Mouse (Mus musculus): Measurements from ENCODE around the gene Nr0b1.

Gene Nr0b1

DNA sequence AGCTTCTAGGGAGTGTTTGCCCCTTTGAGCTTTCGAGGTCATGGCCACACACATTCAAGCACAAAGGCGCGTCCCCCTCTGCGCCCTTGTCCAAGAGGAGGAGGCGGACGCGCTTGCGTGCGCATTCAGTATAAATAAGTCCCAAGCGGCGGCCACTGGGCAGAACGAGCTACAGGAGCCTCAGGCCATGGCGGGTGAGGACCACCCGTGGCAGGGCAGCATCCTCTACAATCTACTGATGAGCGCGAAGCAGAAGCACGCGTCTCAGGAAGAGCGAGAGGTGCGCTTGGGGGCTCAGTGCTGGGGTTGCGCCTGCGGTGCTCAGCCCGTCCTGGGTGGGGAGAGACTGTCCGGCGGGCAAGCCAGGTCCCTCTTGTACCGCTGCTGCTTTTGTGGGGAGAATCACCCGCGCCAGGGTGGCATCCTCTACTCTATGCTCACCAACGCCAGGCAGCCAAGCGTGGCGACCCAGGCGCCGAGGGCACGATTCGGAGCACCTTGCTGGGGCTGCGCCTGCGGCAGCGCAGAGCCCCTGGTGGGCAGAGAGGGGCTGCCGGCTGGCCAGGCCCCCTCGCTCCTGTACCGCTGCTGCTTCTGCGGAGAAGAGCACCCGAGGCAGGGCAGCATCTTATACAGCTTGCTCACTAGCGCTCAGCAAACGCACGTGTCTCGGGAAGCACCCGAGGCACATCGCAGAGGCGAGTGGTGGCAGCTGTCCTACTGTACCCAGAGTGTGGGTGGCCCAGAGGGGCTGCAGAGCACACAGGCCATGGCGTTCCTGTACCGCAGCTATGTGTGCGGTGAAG is at the start of gene Nr0b1:
Nr0b1 (plus strand) TSS at position 151 of the 806 bp plus-strand sequence.
- in situ Hi-C loops (cut with MseI, MboI) = no loop called here

GRCm38 (mm10) chrX:86187250-86187649 is 4.3 kb upstream of the Nr0b1 start:
- in situ Hi-C loops (cut with MseI, MboI) = no loop called here

- in situ Hi-C loops (cut with MseI, MboI) = no loop called here
These were observed 943 bp downstream of the Nr0b1 start for GRCm38 (mm10) chrX:86192420-86192994.

GRCm38 (mm10) chrX:86193386-86193785 is 1.8 kb downstream of the Nr0b1 start:
- in situ Hi-C loops (cut with MseI, MboI) = no loop called here

DNA sequence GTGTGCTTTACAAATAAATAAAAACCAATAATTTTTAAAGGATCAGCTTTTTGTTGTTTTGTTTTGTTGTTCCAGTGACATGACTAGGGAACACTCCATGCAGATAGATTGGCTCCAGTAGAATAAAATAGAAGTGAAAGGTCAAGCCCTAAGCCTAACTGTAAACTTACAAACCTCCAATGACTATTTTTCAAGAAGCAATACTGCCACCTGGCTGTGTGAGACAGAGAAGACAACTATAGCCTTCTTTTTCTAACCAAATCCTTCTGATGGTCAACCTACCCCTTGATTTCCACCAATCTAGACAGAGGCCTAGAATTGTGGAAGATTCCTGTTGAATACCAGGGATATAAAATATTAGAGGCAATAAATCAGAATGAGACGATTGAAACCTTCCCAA is 45.7 kb downstream of the Nr0b1 start:
- in situ Hi-C loops (cut with MseI, MboI) = no loop called here
